Mouse (Mus musculus) myocyte (in vitro differentiated cells): Measurements from ENCODE around the gene Scp2. TPM values are rescaled to one million over a fixed set of nuclear protein-coding genes. Genes with fewer than 3 reads are reported as not detected.

Experiments
- H3K27me3 ChIP-seq: one replicate; pipeline ENCODE4 v1.6.1; 2011; ENCODE audit not compliant: control insufficient read depth, insufficient read depth, insufficient read length
- H3K36me3 ChIP-seq: one replicate; pipeline ENCODE4 v1.6.1; 2011; ENCODE audit not compliant: control insufficient read depth, insufficient read depth
- H3K4me2 ChIP-seq: one replicate; pipeline ENCODE4 v1.6.1; 2011; ENCODE audit warnings: low read depth, control low read depth
- H3K4me3 ChIP-seq: one replicate; pipeline ENCODE4 v1.5.1; 2011; ENCODE audit warnings: mild to moderate bottlenecking, control low read depth, moderate library complexity
- H3K79me2 ChIP-seq: one replicate; pipeline ENCODE4 v1.6.1; 2011; ENCODE audit not compliant: control insufficient read depth, insufficient read depth
- H3ac ChIP-seq: one replicate; pipeline ENCODE4 v1.6.1; 2011; ENCODE audit not compliant: control insufficient read depth, insufficient read length
- CEBPB ChIP-seq: IDR thresholded peaks from 2 replicates; pipeline ENCODE4 v1.6.1; 2011; ENCODE audit warnings: mild to moderate bottlenecking, moderate library complexity; ENCODE audit not compliant: poor library complexity, insufficient read depth, severe bottlenecking
- E2F4 ChIP-seq: IDR thresholded peaks from one replicate; pipeline ENCODE4 v1.6.1; 2011; ENCODE audit warnings: mild to moderate bottlenecking, control low read depth, moderate library complexity; ENCODE audit not compliant: insufficient read depth
- MAX ChIP-seq: IDR thresholded peaks from one replicate; pipeline ENCODE4 v1.6.1; 2011; ENCODE audit warnings: low read depth, mild to moderate bottlenecking, control low read depth
- MYOD1 ChIP-seq, 3 experiments: IDR thresholded peaks; one replicate each; pipeline ENCODE4 v1.6.1; 2011; ENCODE audit warnings: control low read depth in 2 of 3, low read depth in 2 of 3, mild to moderate bottlenecking in 2 of 3, moderate library complexity in 1 of 3; ENCODE audit not compliant: insufficient read length in 2 of 3, control insufficient read depth in 1 of 3
- MYOG ChIP-seq, 3 experiments: IDR thresholded peaks; one replicate each; pipeline ENCODE4 v1.6.1; 2011; ENCODE audit warnings: control low read depth in 2 of 3, low read depth in 2 of 3, mild to moderate bottlenecking in 2 of 3; ENCODE audit not compliant: insufficient read length in 2 of 3, control insufficient read depth in 1 of 3, insufficient read depth in 1 of 3
- POLR2A ChIP-seq: IDR thresholded peaks from one replicate; pipeline ENCODE4 v1.6.1; 2011; ENCODE audit warnings: low read depth, mild to moderate bottlenecking, control low read depth, moderate library complexity; ENCODE audit not compliant: insufficient read length
- POLR2AphosphoS2 ChIP-seq: IDR thresholded peaks from one replicate; pipeline ENCODE4 v1.6.1; 2011; ENCODE audit warnings: low read depth, control low read depth; ENCODE audit not compliant: insufficient read length
- REST ChIP-seq: IDR thresholded peaks from one replicate; pipeline ENCODE4 v1.6.1; 2011; ENCODE audit warnings: mild to moderate bottlenecking, control low read depth, moderate library complexity; ENCODE audit not compliant: insufficient read depth, insufficient read length
- SRF ChIP-seq: IDR thresholded peaks from one replicate; pipeline ENCODE4 v1.6.1; 2011; ENCODE audit warnings: low read depth; ENCODE audit not compliant: control insufficient read depth, insufficient read length
- TCF12 ChIP-seq: IDR thresholded peaks from one replicate; pipeline ENCODE4 v1.6.1; 2011; ENCODE audit warnings: mild to moderate bottlenecking, control low read depth; ENCODE audit not compliant: poor library complexity, insufficient read depth, severe bottlenecking
- TCF3 ChIP-seq: IDR thresholded peaks from one replicate; pipeline ENCODE4 v1.6.1; 2011; ENCODE audit warnings: low read depth, control low read depth; ENCODE audit not compliant: insufficient read length
- USF1 ChIP-seq: IDR thresholded peaks from one replicate; pipeline ENCODE4 v1.6.1; 2011; ENCODE audit warnings: low read depth, mild to moderate bottlenecking, control low read depth, moderate library complexity
- polyA plus RNA-seq: library from polyadenylated mRNA; unstranded; fragments of >200 nt; fragmentation: generic; extraction: Trizol; gene quantifications from one replicate; pipeline ENCODE4 v1.2.1, GENCODE M21; 2012; ENCODE audit warnings: missing spikeins

The Scp2 gene
- polyA plus RNA-seq, 1 experiment: 79.8 TPM

GRCm38 (mm10) chr4:108025269-108025668 lies 119.5 kb downstream of the Scp2 start:
- no peak overlapping the region for H3K4me3 ChIP-seq
- H3K79me2 ChIP-seq: no peaks in the 10 kb centered on the region
- H3ac ChIP-seq: no peak overlapping the region
- TF ChIP-seq POLR2AphosphoS2 (no peak), POLR2A (no peak), E2F4 (no peak), TCF12 (no peak), CEBPB (no peak), MYOD1 (IDR thresholded peaks at IDR 0.05; ENCODE audit: control insufficient read depth in 1 of 3, insufficient read length in 2 of 3, low read depth in 2 of 3) (no peak), MAX (no peak), SRF (no peak), TCF3 (no peak), USF1 (no peak), MYOG (IDR thresholded peaks at IDR 0.05; ENCODE audit: control insufficient read depth in 1 of 3, insufficient read depth in 1 of 3, insufficient read length in 2 of 3, low read depth in 2 of 3) (no peak), REST (no peak)
- peaks cover 11% of the 10 kb centered on the region for H3K27me3 ChIP-seq
- H3K36me3 ChIP-seq: no peaks in the 10 kb centered on the region
- H3K4me2 ChIP-seq: no peak overlapping the region

DNA sequence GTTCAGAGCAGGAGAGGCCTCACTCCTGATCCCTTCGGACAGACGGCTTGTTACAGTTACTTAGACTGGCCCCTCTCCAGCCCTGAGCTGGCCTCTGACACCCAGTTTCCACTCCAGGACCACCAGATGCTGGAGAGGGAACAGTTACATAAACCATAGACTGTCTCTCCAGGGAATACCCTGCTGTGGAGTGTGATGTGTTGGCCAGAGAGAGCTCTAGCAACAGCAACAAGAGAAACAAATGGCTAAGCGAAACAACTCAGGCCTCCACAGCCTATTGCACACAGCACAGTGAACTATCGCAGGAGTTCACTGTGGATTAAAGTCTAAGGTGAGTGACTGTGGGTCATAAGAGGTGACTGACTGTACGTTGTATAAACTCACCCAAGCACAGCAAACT lies 120.2 kb downstream of the Scp2 start:
- H3K27me3 ChIP-seq: peaks cover 5% of the 10 kb centered on the region
- no peaks in the 10 kb centered on the region for H3K36me3 ChIP-seq
- no peak overlapping the region for H3K4me2 ChIP-seq
- TF ChIP-seq MYOG (IDR thresholded peaks at IDR 0.05; ENCODE audit: control insufficient read depth in 1 of 3, insufficient read depth in 1 of 3, insufficient read length in 2 of 3, low read depth in 2 of 3) (no peak), SRF (no peak), MYOD1 (IDR thresholded peaks at IDR 0.05; ENCODE audit: control insufficient read depth in 1 of 3, insufficient read length in 2 of 3, low read depth in 2 of 3) (no peak), CEBPB (no peak), TCF3 (no peak), POLR2A (no peak), TCF12 (no peak), E2F4 (no peak), REST (no peak), USF1 (no peak), POLR2AphosphoS2 (no peak)
- H3K4me3 ChIP-seq: no peak overlapping the region
- H3K79me2 ChIP-seq: no peaks in the 10 kb centered on the region
- no peak overlapping the region for H3ac ChIP-seq

- Histone ChIP-seq H3K36me3 (no peaks in the 10 kb centered on the region), H3K79me2 (no peaks in the 10 kb centered on the region), H3K27me3 (no peaks in the 10 kb centered on the region), H3K4me3 (no peak overlapping the region), H3K4me2 (no peak overlapping the region), H3ac (no peak overlapping the region)
- TF ChIP-seq USF1: no peak
- TF ChIP-seq SRF: no peak
- no peak for TF ChIP-seq MYOD1 (IDR thresholded peaks at IDR 0.05; ENCODE audit: control insufficient read depth in 1 of 3, insufficient read length in 2 of 3, low read depth in 2 of 3)
Observed at GRCm38 (mm10) chr4:108023186-108023585, 121.6 kb downstream of the Scp2 start.

GRCm38 (mm10) chr4:108020178-108020577 lies 124.6 kb downstream of the Scp2 start:
- no peak overlapping the region for H3ac ChIP-seq
- H3K36me3 ChIP-seq: no peaks in the 10 kb centered on the region
- no peak overlapping the region for H3K4me2 ChIP-seq
- no peak overlapping the region for H3K4me3 ChIP-seq
- no peaks in the 10 kb centered on the region for H3K27me3 ChIP-seq
- TF ChIP-seq TCF12 (no peak), E2F4 (no peak), TCF3 (no peak)
- H3K79me2 ChIP-seq: no peaks in the 10 kb centered on the region

DNA sequence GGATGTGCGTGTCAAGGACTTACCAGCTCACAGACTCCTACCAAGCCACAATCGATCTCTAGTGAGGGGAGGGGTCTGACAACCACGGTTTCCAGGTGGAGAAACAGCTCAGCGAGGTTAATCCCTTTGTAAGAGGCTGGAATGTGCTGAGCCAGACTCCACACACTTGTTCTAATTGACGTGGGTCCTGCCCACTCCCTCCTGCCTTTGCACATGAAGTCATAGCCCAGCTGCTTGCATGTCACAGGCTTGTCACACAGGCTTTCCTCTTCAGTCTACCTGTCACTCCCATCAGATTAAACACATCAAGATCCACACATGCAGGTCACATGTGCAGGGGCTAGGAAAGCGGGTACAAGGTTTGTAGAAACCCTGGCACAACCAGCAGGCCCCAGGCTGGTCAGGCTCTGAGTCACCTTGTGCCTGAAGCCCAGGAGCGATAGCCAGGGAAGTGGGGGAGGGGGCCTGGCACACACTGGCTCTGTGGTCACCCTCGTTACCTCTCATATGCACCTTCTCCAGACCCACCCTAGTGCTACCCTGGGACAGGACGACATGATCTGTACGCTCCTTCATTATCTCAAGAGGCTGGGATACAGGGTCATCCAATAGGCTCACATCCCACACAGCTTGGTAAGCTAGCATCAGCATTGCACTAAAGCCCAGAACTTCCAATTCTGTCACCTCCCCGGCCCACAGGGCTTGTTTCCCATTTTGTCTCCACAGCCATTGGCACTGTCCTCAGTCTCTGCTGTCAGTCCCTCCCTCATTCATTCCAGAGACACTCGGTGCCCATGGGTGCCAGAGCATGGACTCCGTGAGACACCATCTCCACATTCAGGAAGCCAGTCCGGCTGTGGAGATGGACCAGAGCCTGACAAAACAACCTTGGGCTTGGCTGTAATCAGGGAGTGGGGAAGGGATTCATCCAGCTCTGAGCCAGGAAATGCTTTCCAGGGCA lies 125.6 kb downstream of the Scp2 start:
- H3K27me3 ChIP-seq: no peaks in the 10 kb centered on the region
- no peaks in the 10 kb centered on the region for H3K79me2 ChIP-seq
- no peaks in the 10 kb centered on the region for H3K36me3 ChIP-seq
- no peak overlapping the region for H3K4me2 ChIP-seq
- TF ChIP-seq MYOG (IDR thresholded peaks at IDR 0.05; ENCODE audit: control insufficient read depth in 1 of 3, insufficient read depth in 1 of 3, insufficient read length in 2 of 3, low read depth in 2 of 3) (peak in 1 of 3 experiments; percentile 14), REST (no peak)
- H3K4me3 ChIP-seq: no peak overlapping the region
- no peak overlapping the region for H3ac ChIP-seq
